Mouse (Mus musculus): ENCODE measurements around the gene Actn1.
"Not testable (repeated sequence)": the region's sequence is repeated elsewhere in the genome, so short reads cannot be mapped to it uniquely, and the experiment has no call there.

The Actn1 gene

DNA sequence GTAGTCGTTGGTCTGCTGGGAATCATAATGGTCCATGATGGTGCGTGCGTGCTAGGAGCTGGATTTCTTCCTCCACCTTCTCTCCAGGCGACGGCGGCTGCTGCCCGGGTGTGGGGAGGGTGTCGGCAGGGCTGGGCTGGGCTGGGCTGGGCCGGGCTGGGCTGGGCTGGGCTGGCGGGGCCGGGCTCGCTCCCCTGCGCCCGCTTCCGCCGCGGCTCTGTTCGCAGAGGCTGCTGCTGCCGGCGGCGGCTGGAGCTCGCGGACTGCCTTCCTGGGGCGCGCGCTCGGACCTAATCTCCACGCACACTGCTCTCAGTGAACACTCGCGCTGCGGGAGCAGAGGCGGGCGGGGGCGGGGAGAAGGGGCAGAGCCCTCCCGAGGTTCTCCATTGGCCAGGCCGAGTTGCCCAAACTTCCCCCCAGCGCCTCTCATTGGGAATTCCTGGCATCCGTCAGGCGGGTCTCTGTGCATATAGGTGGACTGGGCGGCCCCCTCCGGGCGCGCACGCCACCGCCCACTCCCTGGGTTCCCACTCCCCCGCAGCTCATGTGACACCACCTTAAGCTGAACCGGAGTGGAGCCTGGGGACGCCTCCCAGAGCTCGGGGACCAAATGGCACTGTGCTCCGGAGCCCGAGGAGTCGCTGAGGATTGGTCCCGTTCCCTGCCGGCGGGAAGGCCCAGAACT is at the start of gene Actn1:
Gene Actn1, minus strand, starts transcription at position 316 of the 688 bp plus-strand sequence.
- DNase-seq: peak; percentile 94 to 98

DNA sequence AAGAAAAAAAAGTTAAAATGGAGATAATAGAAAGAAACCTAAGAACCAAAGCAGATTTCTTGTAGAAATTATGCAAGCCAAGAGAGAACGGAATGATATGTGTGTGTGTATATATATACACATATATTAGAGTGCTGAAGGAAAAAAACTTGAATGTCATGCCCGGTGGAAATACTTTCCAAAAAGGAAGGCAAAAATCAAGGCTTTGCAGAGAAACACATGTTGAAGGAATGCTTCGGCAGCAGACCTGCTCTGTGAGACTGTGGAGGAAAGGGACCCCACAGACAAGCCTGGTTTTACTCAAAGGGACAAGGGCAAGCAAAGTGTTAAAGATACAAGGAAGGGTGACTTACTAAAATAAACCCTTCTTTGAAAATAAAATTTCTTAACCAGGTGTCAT is 47.4 kb upstream of the Actn1 start:
- DNase-seq: no peak

DNA sequence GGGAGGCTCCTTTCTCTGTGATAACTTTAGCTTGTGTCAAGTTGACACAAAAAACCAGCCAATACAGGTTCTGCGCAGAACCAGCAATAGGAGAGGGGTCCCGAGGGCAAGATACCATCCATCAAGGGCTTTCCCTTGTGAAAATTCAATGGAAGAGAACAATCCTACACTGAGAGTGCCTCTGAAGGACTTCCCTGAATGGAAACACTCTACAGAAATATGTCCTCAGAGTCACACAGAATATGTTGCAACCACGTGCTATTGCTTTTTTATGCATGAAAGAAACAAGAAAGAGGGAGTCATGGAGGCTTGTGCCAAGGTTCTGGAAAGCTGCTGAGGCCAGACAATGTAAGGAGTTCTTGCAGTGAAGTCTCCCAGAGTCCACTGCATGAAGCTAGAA is 44.3 kb upstream of the Actn1 start:
- DNase-seq: no peak

- no peak for DNase-seq
Measured at GRCm38 (mm10) chr12:80300833-80301456, 40.8 kb upstream of the Actn1 start.

GRCm38 (mm10) chr12:80298714-80299113 is 38.5 kb upstream of the Actn1 start:
- DNase-seq: no peak

DNA sequence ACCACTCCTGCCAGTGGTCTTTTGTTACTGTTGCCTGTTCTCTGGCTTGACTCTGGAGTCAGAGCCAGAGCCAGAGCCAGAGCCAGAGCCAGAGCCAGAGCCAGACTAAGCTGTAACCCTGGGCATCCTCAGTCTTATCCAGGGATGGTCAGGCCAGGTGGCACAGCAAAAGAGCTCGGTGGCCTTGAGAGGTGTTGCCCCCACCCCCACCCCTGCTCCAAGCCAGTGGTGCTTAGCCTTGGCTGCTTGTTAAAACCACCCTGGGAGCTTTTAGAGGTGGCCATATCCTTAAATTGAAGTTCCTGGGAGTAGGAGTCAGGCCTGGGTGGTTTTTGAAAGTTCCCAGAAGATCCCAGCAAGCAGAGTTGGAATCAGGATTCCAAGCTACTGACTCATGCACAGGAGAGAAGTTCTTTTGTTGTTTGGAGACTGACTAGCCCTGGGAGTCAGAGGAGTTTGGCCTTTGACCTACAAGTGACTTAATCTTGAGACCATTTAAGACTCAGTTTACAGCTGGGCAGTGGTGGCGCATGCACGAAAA is 31.8 kb upstream of the Actn1 start:
- DNase-seq: no peak

DNA sequence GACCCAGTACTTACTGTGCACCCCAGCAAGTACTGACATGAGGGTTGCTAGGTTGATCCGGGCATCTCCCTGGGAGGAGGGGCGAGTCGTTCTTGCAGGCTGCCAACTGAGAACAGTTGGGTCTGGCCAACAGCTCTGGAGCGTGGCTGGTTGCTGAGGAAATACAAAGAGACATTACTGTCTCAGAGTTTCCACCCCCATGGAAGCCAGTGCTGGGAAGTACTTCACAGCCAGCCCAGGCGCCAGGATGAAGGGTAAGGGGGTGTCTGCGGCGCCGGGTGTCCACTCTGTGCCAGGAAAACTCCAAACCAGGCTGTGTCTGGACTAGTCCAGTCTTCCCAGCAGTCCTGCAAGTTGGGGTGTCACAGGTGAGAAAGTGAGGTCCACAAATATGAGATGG is 30.8 kb upstream of the Actn1 start:
- peak; percentile 35 to 61 for DNase-seq

GRCm38 (mm10) chr12:80290483-80290882 is 30.3 kb upstream of the Actn1 start:
- DNase-seq: no peak

- no peak for DNase-seq
Measured at GRCm38 (mm10) chr12:80289722-80290121, 29.6 kb upstream of the Actn1 start.

GRCm38 (mm10) chr12:80285890-80286289 is 25.7 kb upstream of the Actn1 start:
- DNase-seq: no peak

GRCm38 (mm10) chr12:80284251-80284650 is 24.1 kb upstream of the Actn1 start:
- not testable (repeated sequence) for DNase-seq

DNA sequence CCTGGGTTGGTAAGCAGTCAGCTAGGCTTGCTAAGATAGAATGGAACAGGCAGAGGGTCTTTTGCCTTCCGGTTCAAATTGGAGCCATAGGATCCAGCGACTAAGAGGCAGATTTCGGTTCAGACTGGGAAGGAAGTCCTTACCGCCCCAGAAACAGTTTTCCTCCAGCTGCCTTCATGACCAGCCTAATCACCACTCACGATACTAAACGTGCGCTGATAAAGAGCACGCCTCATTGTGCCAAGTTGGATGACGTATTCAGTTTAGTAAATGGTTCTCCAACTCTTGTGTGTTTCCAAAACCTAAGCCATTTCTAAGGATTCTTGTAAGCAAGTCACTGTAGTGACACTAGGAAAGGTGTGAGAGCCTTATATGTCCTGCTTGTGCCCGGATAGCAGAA is 18.7 kb upstream of the Actn1 start:
- no peak for DNase-seq

GRCm38 (mm10) chr12:80277428-80277827 is 17.3 kb upstream of the Actn1 start:
- no peak for DNase-seq

DNA sequence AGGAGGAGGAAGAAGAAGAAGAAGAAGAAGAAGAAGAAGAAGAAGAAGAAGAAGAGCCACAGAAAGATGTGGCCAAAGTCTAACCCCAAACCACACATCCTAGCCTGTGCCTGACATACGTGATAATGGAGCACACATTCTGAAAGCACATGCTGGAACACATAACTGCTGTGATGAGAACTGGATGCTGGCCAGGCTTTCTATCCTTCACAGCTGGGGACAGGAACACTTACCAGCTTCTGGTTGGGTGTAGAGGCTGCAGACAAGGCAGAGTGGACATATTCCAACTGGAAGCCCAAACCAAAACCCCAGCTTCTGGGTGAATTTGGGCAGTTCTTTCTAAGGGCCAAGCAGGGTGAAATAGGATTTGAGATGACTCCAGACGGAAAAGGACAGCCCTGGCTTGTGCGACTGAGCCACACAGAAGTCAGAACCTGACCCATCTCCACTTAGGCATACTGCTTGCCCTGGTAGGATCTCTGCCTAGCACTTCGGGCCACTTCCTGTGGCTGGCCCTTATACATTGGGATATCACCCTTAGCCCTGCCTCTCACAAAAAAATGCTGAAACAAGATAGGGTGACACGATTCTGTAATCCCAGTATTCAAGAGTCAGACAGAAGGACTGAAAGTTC is 15.1 kb upstream of the Actn1 start:
- DNase-seq: peak; percentile 34 to 70

DNA sequence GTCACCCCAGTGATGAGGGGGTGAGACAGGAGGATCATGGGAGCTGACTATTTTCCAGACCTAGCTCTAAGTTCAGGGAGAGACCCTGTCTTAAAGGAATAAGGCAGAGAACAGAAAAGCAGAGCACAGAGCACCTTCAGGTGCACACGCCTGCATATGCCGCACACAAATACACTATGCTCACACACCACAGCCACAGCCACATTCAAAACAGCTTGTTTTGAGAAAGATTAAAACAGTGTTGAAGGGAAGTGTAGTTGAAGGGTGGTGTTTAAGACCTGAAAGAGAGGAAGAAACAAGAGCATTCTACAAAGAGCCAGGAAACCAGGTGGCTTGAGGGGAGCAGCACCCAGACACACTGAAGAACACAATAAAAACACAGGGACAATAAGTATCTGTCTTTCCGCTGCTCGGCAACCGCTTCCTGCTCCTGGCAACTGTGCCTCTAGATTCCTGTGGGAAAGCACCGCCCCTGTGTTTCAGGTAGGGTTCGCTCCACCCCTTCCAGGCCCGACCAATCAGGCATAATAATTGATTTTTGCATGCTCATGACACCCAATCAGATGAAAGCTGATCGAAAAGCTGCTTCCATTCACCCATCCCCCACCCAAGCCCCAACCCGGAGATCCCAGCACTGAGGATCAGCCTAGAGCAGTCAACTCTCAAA is 13.0 kb upstream of the Actn1 start:
- peak; percentile 48 to 58 for DNase-seq

DNA sequence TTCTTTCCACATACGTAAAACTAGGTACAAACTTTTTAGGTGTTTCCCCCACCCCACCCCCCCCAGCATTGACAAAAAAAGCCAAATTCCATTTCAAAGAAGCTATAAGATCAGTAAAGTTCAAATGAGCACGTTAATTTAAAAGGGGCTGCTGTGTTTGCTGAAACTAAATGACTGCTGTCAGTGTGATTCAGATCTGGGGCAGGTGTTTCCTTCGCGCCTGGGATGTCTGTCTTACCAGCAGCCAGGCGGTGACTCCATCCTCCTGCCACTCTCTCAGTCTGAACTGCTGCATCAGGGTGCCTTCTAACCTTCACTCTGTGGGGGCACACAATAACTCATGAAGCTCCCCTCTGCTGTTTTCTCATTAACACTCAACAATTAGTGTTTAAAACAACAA is 11.6 kb upstream of the Actn1 start:
- no peak for DNase-seq

DNA sequence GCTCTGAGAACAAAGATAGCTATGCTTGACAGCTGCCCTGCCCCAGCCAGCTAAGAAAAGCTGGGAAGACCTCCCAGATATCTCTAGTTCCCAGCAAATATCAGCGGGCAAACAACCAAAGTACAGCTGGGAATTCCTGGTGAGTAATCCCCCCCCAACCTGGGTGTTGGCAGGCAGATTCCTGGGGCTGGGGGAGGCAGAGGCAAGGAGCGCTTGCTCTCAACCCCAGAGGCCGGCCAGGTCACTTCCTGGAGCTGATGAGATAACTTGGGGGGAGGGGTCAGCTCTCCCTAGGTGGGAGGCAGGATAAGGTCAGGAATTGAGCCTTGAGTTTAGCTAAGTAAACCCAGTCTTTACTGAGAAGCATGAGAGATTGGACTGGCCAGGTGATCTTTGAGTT is 10.8 kb upstream of the Actn1 start:
- DNase-seq: peak in 1 of 2 experiments; percentile 37

DNA sequence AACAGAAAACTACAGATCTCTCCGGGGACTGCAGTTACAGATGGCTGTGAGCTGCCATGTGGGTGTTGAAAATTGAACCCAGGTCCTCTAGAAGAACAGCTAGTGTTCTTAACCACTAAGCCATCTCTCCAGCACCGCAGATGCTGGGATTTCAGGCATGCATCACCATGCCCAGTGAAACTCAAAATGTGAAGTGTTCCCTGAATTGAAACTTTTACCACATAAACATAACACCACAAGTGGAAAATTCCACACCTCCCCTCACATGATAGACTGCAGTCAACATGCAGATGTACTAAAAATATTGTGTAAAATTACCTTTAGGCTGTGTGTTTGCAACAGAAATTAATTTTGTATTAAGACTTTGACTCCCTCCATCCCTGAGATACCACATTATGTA is 9.1 kb upstream of the Actn1 start:
- no peak for DNase-seq

DNA sequence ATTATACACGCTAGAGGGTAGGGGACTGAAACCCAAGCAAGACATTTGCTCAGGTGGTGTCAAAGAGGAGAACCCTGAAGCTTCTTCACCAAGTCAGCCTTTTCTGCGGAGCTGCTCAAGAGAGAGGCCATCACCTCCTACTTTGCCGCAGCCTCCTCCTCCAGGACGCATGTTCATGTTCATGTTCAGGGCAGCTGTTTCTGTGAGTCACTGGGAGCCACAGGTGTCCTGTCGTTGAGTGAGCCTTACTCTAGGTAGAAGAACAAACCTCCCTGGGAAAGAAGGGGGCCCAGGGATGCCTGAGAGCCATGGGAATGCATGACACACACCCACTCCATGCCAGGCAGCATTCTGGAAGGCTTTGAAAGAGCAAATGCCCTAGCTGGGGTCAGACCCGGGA is 7.8 kb upstream of the Actn1 start:
- DNase-seq: no peak

- not testable (repeated sequence) for DNase-seq
Measured at GRCm38 (mm10) chr12:80264388-80264787, 4.2 kb upstream of the Actn1 start.

DNA sequence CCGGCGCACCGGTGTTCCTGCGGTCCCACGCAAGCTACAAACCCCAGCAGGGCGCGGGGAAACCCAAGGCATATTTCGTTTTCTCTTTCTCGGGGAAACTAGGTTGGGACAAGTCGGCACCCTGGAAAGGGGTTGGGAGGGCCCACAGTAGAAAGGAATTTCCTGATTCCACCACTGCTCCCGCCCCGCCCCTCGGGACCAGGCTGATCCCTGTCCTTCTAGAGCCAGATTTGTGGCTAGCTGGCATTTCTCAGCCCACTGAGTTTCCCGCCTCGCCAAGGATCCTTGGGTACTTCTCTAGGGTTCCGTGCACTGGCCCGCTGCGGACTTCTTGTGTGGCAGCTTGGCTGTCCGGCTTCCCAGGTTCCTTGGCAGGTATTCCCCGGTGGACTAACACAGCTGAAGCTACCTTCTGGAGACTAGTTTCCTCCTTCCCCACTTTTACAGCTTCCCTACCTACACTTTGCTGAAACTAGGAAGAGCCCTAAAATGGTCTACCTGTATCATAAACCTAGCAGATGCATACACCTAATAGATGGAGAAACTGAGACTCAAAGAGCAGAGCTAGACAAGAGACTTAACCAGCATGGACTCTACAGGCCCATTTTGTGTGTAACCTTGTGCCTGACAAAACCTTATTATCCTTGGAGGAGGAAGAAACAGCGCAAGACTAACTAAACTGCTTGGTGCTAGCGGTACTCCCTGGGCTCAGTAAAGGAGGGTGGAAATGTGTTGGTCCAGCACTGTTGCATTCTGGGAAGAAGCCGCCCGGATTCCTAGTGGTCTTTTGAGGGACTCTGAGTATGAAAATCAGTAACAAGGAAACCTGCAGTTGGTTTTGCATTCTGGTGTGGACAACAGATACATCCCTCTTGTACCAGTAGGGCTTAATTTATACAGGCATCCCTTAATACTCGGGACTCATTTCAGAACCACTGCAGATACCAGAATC is 849 bp upstream of the Actn1 start:
- DNase-seq: peak; percentile 75 to 81
